ENCODE assay signal across 7 mouse cellular contexts in genomic region chr3:127258466-127259075, GRCm38 (mm10).
DNase-seq lines count a peak whose midpoint lies in the region; ATAC-seq lines count a peak whose summit lies in the region.

No protein-coding gene starts in this region.

- DNase-seq in kidney, postnatal 4 days, result no peak
- DNase-seq in cerebellum, postnatal 25 days, result peak; percentile 18 to 30
- no peak for DNase-seq in spleen, postnatal 10 days (ENCODE audit: low spot score in 2 of 2)
- no peak for DNase-seq in gastrocnemius, postnatal 36 days

- H3K27ac ChIP-seq in kidney, embryonic 15.5 days, result no peak overlapping the region
- H3K27ac ChIP-seq in forebrain, embryonic 15.5 days (replicated peaks), result no peak overlapping the region; the same call in 1 of the 2 replicates
- no peak overlapping the region for H3K27ac ChIP-seq in midbrain, embryonic 15.5 days

- no peak overlapping the region for H3K4me3 ChIP-seq in kidney, embryonic 15.5 days (replicated peaks)
- no peak overlapping the region for H3K4me3 ChIP-seq in forebrain, embryonic 15.5 days
- no peak overlapping the region for H3K4me3 ChIP-seq in midbrain, embryonic 15.5 days

- H3K36me3 ChIP-seq in kidney, embryonic 15.5 days, result no peaks in the 10 kb centered on the region
- H3K36me3 ChIP-seq in forebrain, embryonic 15.5 days, result no peaks in the 10 kb centered on the region
- no peaks in the 10 kb centered on the region for H3K36me3 ChIP-seq in midbrain, embryonic 15.5 days (replicated peaks)

- no peak for ATAC-seq in kidney, embryonic 15.5 days (replicated peaks; ENCODE audit: low FRiP score)
- no peak; the same call in 1 of the 2 replicates for ATAC-seq in forebrain, embryonic 15.5 days (replicated peaks)
- no peak for ATAC-seq in midbrain, embryonic 15.5 days (replicated peaks)

- no peaks in the 10 kb centered on the region for H3K9me3 ChIP-seq in kidney, embryonic 15.5 days (replicated peaks)
- H3K9me3 ChIP-seq in forebrain, embryonic 15.5 days, result no peaks in the 10 kb centered on the region
- H3K9me3 ChIP-seq in midbrain, embryonic 15.5 days, result no peaks in the 10 kb centered on the region

- peaks cover 12% of the 10 kb centered on the region; the same call in 1 of the 2 replicates for H3K4me1 ChIP-seq in kidney, embryonic 15.5 days
- H3K4me1 ChIP-seq in forebrain, embryonic 15.5 days, result peaks cover 25% of the 10 kb centered on the region
- H3K4me1 ChIP-seq in midbrain, embryonic 15.5 days, result peaks cover 24% of the 10 kb centered on the region

- intact Hi-C loops in gastrocnemius, postnatal 36 days (cut with DNase I), result no loop called here

- no peak overlapping the region for H3K9ac ChIP-seq in kidney, embryonic 15.5 days
- H3K9ac ChIP-seq in forebrain, embryonic 15.5 days (replicated peaks), result no peak overlapping the region
- H3K9ac ChIP-seq in midbrain, embryonic 15.5 days, result no peak overlapping the region

- no peaks in the 10 kb centered on the region for H3K27me3 ChIP-seq in kidney, embryonic 15.5 days
- no peaks in the 10 kb centered on the region for H3K27me3 ChIP-seq in forebrain, embryonic 15.5 days
- no peaks in the 10 kb centered on the region for H3K27me3 ChIP-seq in midbrain, embryonic 15.5 days (replicated peaks)

- 50% methylated on average over 15 of the region's 15 CpGs for WGBS in kidney, embryonic 15.5 days
- 26% methylated on average over 15 of the region's 15 CpGs for WGBS in forebrain, embryonic 15.5 days
- 29% methylated on average over 15 of the region's 15 CpGs for WGBS in midbrain, embryonic 15.5 days

- H3K4me2 ChIP-seq in kidney, embryonic 15.5 days, result peak overlapping the region; percentile 75
- peak overlapping the region; percentile 69 for H3K4me2 ChIP-seq in forebrain, embryonic 15.5 days (replicated peaks)
- peak overlapping the region; percentile 60 for H3K4me2 ChIP-seq in midbrain, embryonic 15.5 days

Comparison
In these comparisons a context has a peak if more than half of its experiments do, and no peak if none do; other contexts are left out.
1. DNase-seq: peak in cerebellum, postnatal 25 days (2 of 2); none in kidney, postnatal 4 days (0 of 2), spleen, postnatal 10 days (0 of 2) and gastrocnemius, postnatal 36 days (0 of 2).
2. Peak in every context shown above with its lines, with median percentiles within 50 percentile points of each other: H3K4me2 ChIP-seq.